Mouse (Mus musculus) stomach, postnatal 0 days (tissue): Measurements from ENCODE around the gene Ankrd44.

Source experiments
- CTCF ChIP-seq: IDR thresholded peaks from 2 replicates; pipeline ENCODE4 v1.5.1; 2016; ENCODE audit warnings: antibody characterized with exemption, low read depth, mild to moderate bottlenecking, moderate library complexity
- EP300 ChIP-seq: optimal IDR thresholded peaks from 2 replicates; pipeline ENCODE3; 2016; ENCODE audit warnings: antibody characterized with exemption

DNA sequence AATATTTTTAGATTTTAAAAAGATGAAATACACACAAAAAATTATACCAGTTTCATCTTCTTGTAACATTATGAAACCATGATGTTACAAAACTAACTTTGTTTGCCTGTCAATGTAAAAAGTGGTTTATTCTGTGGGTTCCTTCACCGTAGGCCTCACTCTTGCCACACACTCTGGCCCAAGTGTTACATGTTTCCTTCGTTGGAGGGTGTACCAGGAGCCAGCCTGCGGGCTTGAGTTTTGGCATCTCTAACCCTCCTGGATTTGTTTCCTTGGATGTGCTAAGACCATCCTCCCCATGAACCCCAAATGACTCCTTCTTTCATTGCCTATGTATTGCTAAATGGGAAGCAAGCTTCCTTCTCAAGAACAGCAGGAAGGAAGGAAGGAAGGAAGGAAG is 230.8 kb downstream of the Ankrd44 start:
- no peak for TF ChIP-seq CTCF
- no peak for TF ChIP-seq EP300
